Mouse (Mus musculus): Measurements from ENCODE around the gene Slbp.

Slbp gene

GRCm38 (mm10) chr5:33651921-33652782 lies at the start of gene Slbp:
TSS of gene Slbp (minus strand) at chr5:33652574.
- DNase-seq: peak; percentile 93 to 96

GRCm38 (mm10) chr5:33701832-33702231 lies 49.5 kb upstream of the Slbp start:
- no peak for DNase-seq

- no peak for DNase-seq
Observed at GRCm38 (mm10) chr5:33700010-33700409, 47.6 kb upstream of the Slbp start.

- DNase-seq: no peak
Observed at GRCm38 (mm10) chr5:33698669-33699068, 46.3 kb upstream of the Slbp start.

GRCm38 (mm10) chr5:33697947-33698512 lies 45.7 kb upstream of the Slbp start:
- no peak for DNase-seq

- no peak for DNase-seq
Observed at GRCm38 (mm10) chr5:33697534-33697933, 45.2 kb upstream of the Slbp start.

GRCm38 (mm10) chr5:33696430-33696829 lies 44.1 kb upstream of the Slbp start:
- no peak for DNase-seq

GRCm38 (mm10) chr5:33695718-33696121 lies 43.3 kb upstream of the Slbp start:
- no peak for DNase-seq

GRCm38 (mm10) chr5:33694848-33695717 lies 42.7 kb upstream of the Slbp start:
- peak in 1 of 2 experiments; percentile 13 for DNase-seq

- no peak for DNase-seq
Observed at GRCm38 (mm10) chr5:33694461-33694847, 42.1 kb upstream of the Slbp start.

GRCm38 (mm10) chr5:33692393-33692792 lies 40.0 kb upstream of the Slbp start:
- DNase-seq: no peak

GRCm38 (mm10) chr5:33689852-33690645 lies 37.7 kb upstream of the Slbp start:
- DNase-seq: no peak

- no peak for DNase-seq
Observed at GRCm38 (mm10) chr5:33689221-33689844, 37.0 kb upstream of the Slbp start.

GRCm38 (mm10) chr5:33688278-33689220 lies 36.2 kb upstream of the Slbp start:
- no peak for DNase-seq

GRCm38 (mm10) chr5:33687142-33687541 lies 34.8 kb upstream of the Slbp start:
- DNase-seq: no peak

GRCm38 (mm10) chr5:33684932-33685331 lies 32.6 kb upstream of the Slbp start:
- DNase-seq: no peak

GRCm38 (mm10) chr5:33683897-33684652 lies 31.7 kb upstream of the Slbp start:
- DNase-seq: no peak

GRCm38 (mm10) chr5:33682963-33683362 lies 30.6 kb upstream of the Slbp start:
- DNase-seq: no peak

GRCm38 (mm10) chr5:33681611-33682388 lies 29.4 kb upstream of the Slbp start:
- no peak for DNase-seq

All from thymus, postnatal 36 days (tissue).